Mouse (Mus musculus) hindbrain, embryonic 15.5 days (tissue): ENCODE data around the gene D11Wsu47e. TPM values are rescaled to one million over a fixed set of nuclear protein-coding genes. Genes with fewer than 3 reads are reported as not detected.
A peak's percentile ranks its signal among the peaks of the same experiment; 100 is the strongest.

Experiments used
- ATAC-seq: fragments of 200-750 bp; cut with Nextera tagmentation; 2 replicates; pipeline ENCODE4 v1.8.0; 2017; ENCODE audit warnings: low read depth, moderate number of reproducible peaks, moderate TSS enrichment; ENCODE audit not compliant: low FRiP score
- H3K27ac ChIP-seq: fragments of 300-500 bp; sonication (generic); replicated peaks from 2 replicates; pipeline ENCODE4 v1.5.1; 2015; ENCODE audit warnings: mild to moderate bottlenecking, inconsistent platforms
- H3K27me3 ChIP-seq: fragments of 300-500 bp; sonication (generic); 2 replicates; pipeline ENCODE4 v1.6.1; 2015; ENCODE audit warnings: control low read depth, inconsistent platforms
- H3K36me3 ChIP-seq: fragments of 300-500 bp; sonication (generic); 2 replicates; pipeline ENCODE4 v1.6.1; 2015; ENCODE audit warnings: control low read depth, inconsistent platforms
- H3K4me1 ChIP-seq: fragments of 300-500 bp; sonication (generic); replicated peaks from 2 replicates; pipeline ENCODE4 v1.6.1; 2015; ENCODE audit warnings: control low read depth, inconsistent platforms
- H3K4me2 ChIP-seq: fragments of 300-500 bp; sonication (generic); 2 replicates; pipeline ENCODE4 v1.6.1; 2015; ENCODE audit warnings: moderate library complexity, mild to moderate bottlenecking, inconsistent platforms
- H3K4me3 ChIP-seq: fragments of 300-500 bp; sonication (generic); 2 replicates; pipeline ENCODE4 v1.5.1; 2015; ENCODE audit warnings: mild to moderate bottlenecking, inconsistent platforms
- H3K9ac ChIP-seq: fragments of 300-500 bp; sonication (generic); 2 replicates; pipeline ENCODE4 v1.6.1; 2015; ENCODE audit warnings: inconsistent platforms
- H3K9me3 ChIP-seq: fragments of 300-500 bp; sonication (generic); 2 replicates; pipeline ENCODE4 v1.6.1; 2016; ENCODE audit warnings: control low read depth, inconsistent platforms
- WGBS: fragments of 180-500 bp; shearing (Covaris S2); methylation state at CpG from one replicate; pipeline ENCODE4 v1.1.7; 2015; 5-methylcytosine and 5-hydroxymethylcytosine counted together
- polyA plus RNA-seq: library from polyadenylated mRNA; unstranded; fragments of >200 nt; fragmentation: Nextera tagmentation; extraction: Ambion mirVana; gene quantifications from 2 replicates; pipeline ENCODE4 v1.2.1, GENCODE M21; 2015

Gene D11Wsu47e
- 23.5 and 24.2 TPM in 2 replicates for polyA plus RNA-seq

DNA sequence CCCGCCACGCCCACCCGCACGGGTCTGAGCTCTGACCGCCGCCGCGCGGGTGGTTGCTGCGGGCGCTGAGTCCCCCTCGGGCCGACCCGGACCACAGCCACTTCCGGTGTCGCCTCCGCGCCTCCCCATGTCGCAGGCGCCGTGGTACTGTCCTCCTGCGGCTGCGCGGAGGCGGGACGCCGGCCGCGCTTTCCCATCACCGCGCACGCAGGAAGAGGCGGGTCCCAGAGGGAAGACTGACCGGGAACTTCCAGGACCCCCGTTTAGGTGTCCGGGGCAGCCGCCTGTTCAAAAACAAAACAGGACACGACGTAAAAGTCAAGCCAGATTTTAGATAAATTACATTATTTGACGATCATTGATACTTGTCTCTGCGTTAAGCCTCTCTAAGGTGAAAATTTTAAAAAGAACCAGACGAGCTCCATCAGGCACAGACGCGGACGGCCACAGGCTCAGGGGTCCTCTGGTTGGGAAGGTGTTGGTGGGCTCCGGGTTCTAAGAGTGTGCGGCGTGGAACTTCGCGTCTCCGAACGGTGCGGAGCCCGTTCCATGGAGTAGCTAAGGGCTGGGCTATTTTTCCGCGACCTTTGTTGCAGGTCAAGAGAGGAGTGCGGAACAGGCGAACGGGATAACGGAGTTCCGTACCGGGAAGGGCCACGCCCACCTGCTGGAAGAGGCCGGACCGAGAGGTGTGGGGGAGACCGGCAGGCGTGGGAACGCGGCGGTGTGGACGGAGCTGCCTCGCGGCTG lies at the start of gene D11Wsu47e, which contains the start of gene Fam104a:
Gene D11Wsu47e (plus strand): TSS at position 456 of the 750 bp plus-strand sequence.
Gene Fam104a (minus strand): TSS at position 199 of the 750 bp plus-strand sequence.
- peak within 1 kb of the TSS; percentile 91 for H3K27ac ChIP-seq
- peak within 1 kb of the TSS; percentile 78 for H3K9ac ChIP-seq
- ATAC-seq, result peak; percentile 96
- H3K27me3 ChIP-seq, result no peaks in the 10 kb centered on the region
- no peaks in the 10 kb centered on the region for H3K9me3 ChIP-seq
- peaks cover 12% of the 10 kb centered on the region for H3K36me3 ChIP-seq
- H3K4me1 ChIP-seq, result peaks cover 48% of the 10 kb centered on the region
- WGBS, result under 1% methylated on average over 71 of the region's 73 CpGs
- peak within 1 kb of the TSS; percentile 77 for H3K4me3 ChIP-seq
- H3K4me2 ChIP-seq, result peak within 1 kb of the TSS; percentile 83

DNA sequence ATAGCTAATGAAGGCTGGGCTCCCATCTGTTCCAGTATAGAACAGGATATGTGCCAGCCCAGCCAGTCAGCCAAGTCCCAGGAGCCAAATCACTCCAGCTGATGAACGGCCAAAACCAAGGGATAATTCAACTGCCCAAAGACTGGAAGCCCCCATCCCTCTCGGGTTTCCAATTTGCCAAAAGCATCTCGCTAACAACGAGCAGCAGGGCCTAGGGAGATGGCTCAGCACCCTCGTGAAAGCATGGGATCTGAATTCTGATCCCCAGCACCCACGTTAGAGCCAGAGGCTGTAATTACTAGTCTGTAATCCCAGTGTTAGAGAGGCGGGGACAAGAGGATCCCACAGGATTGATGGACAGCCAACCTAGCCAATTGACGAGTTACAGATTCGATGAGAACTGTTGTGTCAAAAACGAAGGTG lies 49.5 kb upstream of the D11Wsu47e start:
- no peaks in the 10 kb centered on the region for H3K4me1 ChIP-seq
- no peaks in the 10 kb centered on the region for H3K27me3 ChIP-seq
- no peak overlapping the region for H3K4me2 ChIP-seq
- 58% methylated on average over 10 of the region's 10 CpGs for WGBS
- no peak overlapping the region for H3K9ac ChIP-seq
- no peaks in the 10 kb centered on the region for H3K36me3 ChIP-seq
- peak; percentile 19; the same call in 1 of the 2 replicates for ATAC-seq
- H3K4me3 ChIP-seq, result no peak overlapping the region
- H3K27ac ChIP-seq, result no peak overlapping the region
- no peaks in the 10 kb centered on the region for H3K9me3 ChIP-seq

DNA sequence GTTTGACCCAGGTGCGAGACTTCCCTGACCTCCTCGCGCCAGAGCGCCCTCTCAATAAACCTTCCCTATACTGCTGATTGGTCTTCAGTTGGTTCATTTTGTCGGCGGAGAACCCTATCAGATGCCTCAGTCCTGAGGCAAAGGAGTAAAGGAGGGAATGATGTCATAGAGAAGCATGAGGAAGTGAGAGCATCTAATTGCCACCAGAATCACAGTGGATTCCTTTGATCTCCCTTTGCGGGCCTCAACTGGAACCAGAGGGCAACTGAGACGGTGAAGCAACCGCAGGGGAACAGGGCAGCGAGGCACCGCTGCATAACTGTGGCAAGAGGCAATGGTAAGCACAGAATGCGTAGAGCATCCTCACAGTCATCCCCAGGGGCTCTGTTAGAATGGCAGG lies 45.5 kb upstream of the D11Wsu47e start:
- no peaks in the 10 kb centered on the region for H3K9me3 ChIP-seq

DNA sequence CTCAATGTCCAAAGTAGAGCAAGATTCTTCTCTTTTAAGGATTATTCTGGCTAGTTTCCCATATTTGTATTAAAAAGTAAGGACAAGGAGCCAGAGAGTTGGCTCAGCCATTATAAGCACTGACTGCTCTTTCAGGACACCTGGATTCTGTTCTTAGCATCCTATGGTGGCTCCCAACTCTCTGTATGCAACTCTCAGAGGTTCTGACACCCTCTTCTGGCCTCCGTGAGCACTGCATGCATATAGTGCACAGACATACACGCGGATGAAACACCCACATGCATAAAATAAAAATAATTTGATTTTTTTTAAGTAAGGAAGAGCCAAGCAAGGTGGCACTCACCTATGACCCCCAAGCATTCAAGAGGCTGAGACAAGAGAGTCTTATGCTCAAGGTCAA lies 39.0 kb upstream of the D11Wsu47e start:
- H3K4me1 ChIP-seq, result peaks cover 16% of the 10 kb centered on the region
- no peak overlapping the region for H3K4me2 ChIP-seq
- H3K27ac ChIP-seq, result no peak overlapping the region
- no peak overlapping the region for H3K4me3 ChIP-seq
- WGBS, result 91% methylated on average over 3 of the region's 3 CpGs
- H3K27me3 ChIP-seq, result no peaks in the 10 kb centered on the region
- no peaks in the 10 kb centered on the region for H3K36me3 ChIP-seq
- no peaks in the 10 kb centered on the region for H3K9me3 ChIP-seq
- no peak for ATAC-seq
- H3K9ac ChIP-seq, result no peak overlapping the region

More for the DNA sequence above, 45.5 kb upstream of the D11Wsu47e start:
- H3K4me2 ChIP-seq, result no peak overlapping the region
- no peaks in the 10 kb centered on the region for H3K27me3 ChIP-seq
- H3K4me3 ChIP-seq, result no peak overlapping the region
- no peak overlapping the region for H3K9ac ChIP-seq
- no peaks in the 10 kb centered on the region for H3K36me3 ChIP-seq
- ATAC-seq, result no peak
- H3K4me1 ChIP-seq, result no peaks in the 10 kb centered on the region
- H3K27ac ChIP-seq, result no peak overlapping the region
- WGBS, result 90% methylated on average over 12 of the region's 12 CpGs

- peaks cover 13% of the 10 kb centered on the region for H3K36me3 ChIP-seq
- H3K27ac ChIP-seq, result no peak overlapping the region
- H3K4me1 ChIP-seq, result peaks cover 35% of the 10 kb centered on the region
- H3K9me3 ChIP-seq, result no peaks in the 10 kb centered on the region
- no peak for ATAC-seq
- no peak overlapping the region for H3K4me3 ChIP-seq
- H3K9ac ChIP-seq, result no peak overlapping the region
- no peaks in the 10 kb centered on the region for H3K27me3 ChIP-seq
- peak overlapping the region; percentile 66; the same call in 1 of the 2 replicates for H3K4me2 ChIP-seq
- WGBS, result 4% methylated on average over 15 of the region's 15 CpGs
Measured at GRCm38 (mm10) chr11:113648152-113648551, 36.1 kb upstream of the D11Wsu47e start.

- Histone ChIP-seq H3K36me3 (peaks cover 20% of the 10 kb centered on the region), H3K9me3 (no peaks in the 10 kb centered on the region), H3K4me1 (peaks cover 35% of the 10 kb centered on the region), H3K27ac (peak within 1 kb of the TSS; percentile 94), H3K27me3 (no peaks in the 10 kb centered on the region), H3K9ac (peak within 1 kb of the TSS; percentile 96), H3K4me2 (peak within 1 kb of the TSS; percentile 66), H3K4me3 (peak within 1 kb of the TSS; percentile 91)
- no peak for ATAC-seq
- 43% methylated on average over 26 of the region's 26 CpGs for WGBS
Measured at GRCm38 (mm10) chr11:113648690-113649352, 35.4 kb upstream of the D11Wsu47e start, which contains the start of gene Cog1. Gene Cog1 (plus strand): TSS chr11:113649169.

GRCm38 (mm10) chr11:113649353-113650210 lies 34.6 kb upstream of the D11Wsu47e start, which contains the start of gene Slc39a11:
Gene Slc39a11 (minus strand): TSS chr11:113650079.
- ATAC-seq, result peak; percentile 76
- peak within 1 kb of the TSS; percentile 94 for H3K27ac ChIP-seq
- H3K27me3 ChIP-seq, result no peaks in the 10 kb centered on the region
- WGBS, result 0% methylated on average over 88 of the region's 91 CpGs
- H3K36me3 ChIP-seq, result peaks cover 27% of the 10 kb centered on the region
- peak within 1 kb of the TSS; percentile 96 for H3K9ac ChIP-seq
- H3K4me2 ChIP-seq, result peak within 1 kb of the TSS; percentile 66
- H3K4me3 ChIP-seq, result peak within 1 kb of the TSS; percentile 91
- peaks cover 35% of the 10 kb centered on the region for H3K4me1 ChIP-seq
- no peaks in the 10 kb centered on the region for H3K9me3 ChIP-seq

GRCm38 (mm10) chr11:113651206-113651906 lies 32.9 kb upstream of the D11Wsu47e start:
- H3K9me3 ChIP-seq, result no peaks in the 10 kb centered on the region
- H3K27ac ChIP-seq, result peak overlapping the region; percentile 55; the same call in 1 of the 2 replicates
- no peak overlapping the region for H3K9ac ChIP-seq
- 0 out of 2 replicates have a peak, but pooled peaks have one; percentile 7 for ATAC-seq
- H3K36me3 ChIP-seq, result peaks cover 39% of the 10 kb centered on the region
- peaks cover 42% of the 10 kb centered on the region for H3K4me1 ChIP-seq
- no peak overlapping the region for H3K4me3 ChIP-seq
- 61% methylated on average over 22 of the region's 22 CpGs for WGBS
- H3K4me2 ChIP-seq, result peak overlapping the region; percentile 66
- no peaks in the 10 kb centered on the region for H3K27me3 ChIP-seq

DNA sequence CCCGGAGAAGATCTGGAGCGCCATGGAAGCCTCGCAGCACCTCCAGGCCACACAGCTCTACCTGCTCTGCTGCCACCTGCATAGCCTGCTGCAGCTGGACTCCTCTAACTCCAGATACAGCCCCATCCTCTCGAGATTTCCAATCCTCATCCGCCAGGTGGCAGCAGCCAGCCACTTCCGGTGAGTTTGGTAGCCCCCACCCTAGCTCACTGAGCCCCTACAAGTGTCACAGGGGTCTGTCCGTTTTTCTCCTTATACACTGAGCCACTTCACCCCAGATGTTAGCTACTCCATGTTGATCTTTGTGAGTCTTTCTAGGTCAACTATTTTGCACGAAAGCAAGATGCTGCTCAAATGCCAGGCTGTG lies 32.3 kb upstream of the D11Wsu47e start:
- 44% methylated on average over 8 of the region's 8 CpGs for WGBS
- no peak for ATAC-seq
- peaks cover 47% of the 10 kb centered on the region for H3K4me1 ChIP-seq
- no peaks in the 10 kb centered on the region for H3K9me3 ChIP-seq
- H3K27ac ChIP-seq, result no peak overlapping the region
- H3K9ac ChIP-seq, result no peak overlapping the region
- peaks cover 44% of the 10 kb centered on the region for H3K36me3 ChIP-seq
- no peak overlapping the region for H3K4me3 ChIP-seq
- H3K4me2 ChIP-seq, result 0 out of 2 replicates have a peak overlapping the region, but pooled peaks have one; percentile 10
- H3K27me3 ChIP-seq, result no peaks in the 10 kb centered on the region

DNA sequence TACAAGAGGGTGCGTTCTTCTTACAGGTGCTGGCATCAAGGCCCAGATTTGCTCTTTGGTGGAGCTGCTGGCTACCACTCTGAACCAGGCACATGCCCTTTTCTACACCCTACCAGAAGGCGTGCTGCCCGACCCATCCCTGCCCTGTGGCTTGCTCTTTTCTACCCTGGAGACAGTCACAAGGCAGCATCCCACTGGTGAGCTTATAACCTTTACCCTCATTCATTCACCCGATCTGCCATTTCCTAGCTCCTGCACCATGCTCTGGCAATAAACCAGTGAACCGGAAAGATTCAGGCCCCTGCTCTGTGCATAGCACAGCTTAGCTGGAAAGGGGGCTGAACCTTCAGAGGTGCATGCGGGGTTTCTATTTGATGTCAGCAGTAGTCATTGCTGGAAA lies 31.7 kb upstream of the D11Wsu47e start:
- Histone ChIP-seq H3K27ac (no peak overlapping the region), H3K4me2 (no peak overlapping the region), H3K9ac (no peak overlapping the region), H3K4me3 (no peak overlapping the region), H3K9me3 (no peaks in the 10 kb centered on the region), H3K36me3 (peaks cover 51% of the 10 kb centered on the region), H3K27me3 (no peaks in the 10 kb centered on the region), H3K4me1 (peaks cover 54% of the 10 kb centered on the region)
- ATAC-seq, result no peak
- WGBS, result 88% methylated on average over 6 of the region's 6 CpGs

DNA sequence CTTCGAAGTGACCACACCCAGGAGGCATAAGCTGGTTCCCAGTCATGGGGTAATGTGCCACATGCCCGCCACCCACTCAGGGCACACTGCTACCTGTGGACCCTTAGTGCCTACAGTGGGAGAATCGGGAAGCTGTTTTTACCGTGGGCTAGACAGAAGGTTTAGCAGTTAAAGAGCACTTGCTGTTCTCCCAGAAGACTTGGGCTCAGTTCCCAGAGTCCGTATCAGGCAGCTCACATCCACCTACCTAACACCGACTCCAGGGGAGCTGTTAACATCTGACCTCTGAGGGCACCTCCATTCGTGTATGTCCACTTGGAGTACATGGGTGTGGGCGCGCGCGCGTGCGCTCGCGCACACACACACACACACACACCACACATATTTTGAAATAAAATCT lies 30.1 kb upstream of the D11Wsu47e start:
- no peak overlapping the region for H3K4me3 ChIP-seq
- no peak overlapping the region for H3K9ac ChIP-seq
- peaks cover 65% of the 10 kb centered on the region for H3K36me3 ChIP-seq
- H3K4me2 ChIP-seq, result no peak overlapping the region
- no peak overlapping the region for H3K27ac ChIP-seq
- no peaks in the 10 kb centered on the region for H3K27me3 ChIP-seq
- H3K4me1 ChIP-seq, result peaks cover 43% of the 10 kb centered on the region
- H3K9me3 ChIP-seq, result no peaks in the 10 kb centered on the region
- WGBS, result 95% methylated on average over 15 of the region's 15 CpGs
- ATAC-seq, result no peak
